Mouse (Mus musculus) MEL (cell line): ENCODE data around the gene Ift57. TPM values are rescaled to one million over a fixed set of nuclear protein-coding genes. Genes with fewer than 3 reads are reported as not detected.

Experiments
- DNase-seq: peaks from one replicate; pipeline ENCODE4 v3.0.0; 2011; ENCODE audit warnings: low read depth, low spot score
- H3K27ac ChIP-seq: 2 replicates; pipeline ENCODE4 v1.5.1; 2012; ENCODE audit warnings: low read depth, mild to moderate bottlenecking, control low read depth, low read length, moderate library complexity; ENCODE audit not compliant: control insufficient read depth
- H3K27me3 ChIP-seq, 2 experiments: fragments of 150-350 bp in 1 of 2; sonication (generic) in 1 of 2; 2 replicates each; pipeline ENCODE4 v1.6.1; 2012; ENCODE audit warnings: low read length in 2 of 2, mild to moderate bottlenecking in 2 of 2, improper control_type of control experiment in 1 of 2, moderate library complexity in 1 of 2; ENCODE audit not compliant: insufficient read depth in 2 of 2, control insufficient read depth in 1 of 2
- H3K36me3 ChIP-seq, 2 experiments: 2 replicates each; pipeline ENCODE4 v1.6.1; 2012 to 2014; ENCODE audit warnings: low read length in 2 of 2, improper control_type of control experiment in 1 of 2, inconsistent platforms in 1 of 2, mild to moderate bottlenecking in 1 of 2; ENCODE audit not compliant: insufficient read depth in 2 of 2, control insufficient read depth in 1 of 2
- H3K4me1 ChIP-seq, 2 experiments: fragments of 150-350 bp in 1 of 2; sonication (generic) in 1 of 2; 2 replicates each; pipeline ENCODE4 v1.6.1; 2012; ENCODE audit warnings: low read length in 2 of 2, improper control_type of control experiment in 1 of 2, mild to moderate bottlenecking in 1 of 2; ENCODE audit not compliant: insufficient read depth in 2 of 2, control insufficient read depth in 1 of 2
- H3K4me3 ChIP-seq, 2 experiments: fragments of 150-350 bp in 1 of 2; sonication (generic) in 1 of 2; 2 replicates each; pipeline ENCODE4 v1.5.1; 2012; ENCODE audit warnings: low read depth in 2 of 2, low read length in 2 of 2, mild to moderate bottlenecking in 2 of 2, moderate library complexity in 2 of 2, control low read depth in 1 of 2, improper control_type of control experiment in 1 of 2; ENCODE audit not compliant: control insufficient read depth in 1 of 2, insufficient read depth in 1 of 2
- H3K79me2 ChIP-seq: 2 replicates; pipeline ENCODE4 v1.6.1; 2012; ENCODE audit warnings: mild to moderate bottlenecking, low read length, moderate library complexity; ENCODE audit not compliant: control insufficient read depth, poor library complexity, insufficient read depth
- H3K9ac ChIP-seq: 2 replicates; pipeline ENCODE4 v1.6.1; 2012; ENCODE audit warnings: low read depth, mild to moderate bottlenecking, control low read depth, low read length, moderate library complexity; ENCODE audit not compliant: control insufficient read depth, poor library complexity, severe bottlenecking
- H3K9me3 ChIP-seq: fragments of 150-350 bp; sonication (generic); replicated peaks from 2 replicates; pipeline ENCODE4 v1.6.1; 2012; ENCODE audit warnings: mild to moderate bottlenecking, low read length, improper control_type of control experiment, moderate library complexity; ENCODE audit not compliant: insufficient read depth
- CHD1 ChIP-seq: IDR thresholded peaks from 2 replicates; pipeline ENCODE4 v1.6.1; 2012; ENCODE audit warnings: low read depth, mild to moderate bottlenecking, inconsistent platforms, low read length, improper control_type of control experiment
- CHD2 ChIP-seq: IDR thresholded peaks from 2 replicates; pipeline ENCODE4 v1.6.1; 2011; ENCODE audit warnings: low read length, improper control_type of control experiment
- CTCF ChIP-seq, 3 experiments: IDR thresholded peaks in 2 of 3; conservative IDR thresholded peaks in 1 of 3; 2 replicates each; pipeline ENCODE4 v1.5.1; 2011 to 2012; ENCODE audit warnings: low read length in 3 of 3, low read depth in 2 of 3, mild to moderate bottlenecking in 2 of 3, improper control_type of control experiment in 1 of 3, inconsistent platforms in 1 of 3, mixed read lengths in 1 of 3, moderate library complexity in 1 of 3; ENCODE audit not compliant: control insufficient read depth in 1 of 3, insufficient read depth in 1 of 3, poor library complexity in 1 of 3, severe bottlenecking in 1 of 3
- ELF1 ChIP-seq: IDR thresholded peaks from 2 replicates; pipeline ENCODE4 v1.6.1; 2014; ENCODE audit warnings: low read depth, mild to moderate bottlenecking, inconsistent platforms, low read length, improper control_type of control experiment, moderate library complexity
- ETS1 ChIP-seq: IDR thresholded peaks from 2 replicates; pipeline ENCODE4 v1.6.1; 2012; ENCODE audit warnings: low read depth, mild to moderate bottlenecking, inconsistent platforms, low read length, improper control_type of control experiment, moderate library complexity
- GABPA ChIP-seq: IDR thresholded peaks from 2 replicates; pipeline ENCODE4 v1.6.1; 2012; ENCODE audit warnings: low read depth, mild to moderate bottlenecking, inconsistent platforms, low read length, improper control_type of control experiment, moderate library complexity
- GATA1 ChIP-seq: IDR thresholded peaks from 2 replicates; pipeline ENCODE4 v1.6.1; 2011; ENCODE audit warnings: low read depth, low read length, improper control_type of control experiment
- HCFC1 ChIP-seq: IDR thresholded peaks from 2 replicates; pipeline ENCODE4 v1.6.1; 2012; ENCODE audit warnings: low read depth, mild to moderate bottlenecking, inconsistent platforms, low read length, improper control_type of control experiment, moderate library complexity
- JUND ChIP-seq: IDR thresholded peaks from 2 replicates; pipeline ENCODE4 v1.6.1; 2011; ENCODE audit warnings: low read depth, mild to moderate bottlenecking, improper control_type of control experiment, low read length
- KAT2A ChIP-seq: conservative IDR thresholded peaks from 2 replicates; pipeline ENCODE4 v1.6.1; 2012; ENCODE audit warnings: low read depth, low read length, improper control_type of control experiment, inconsistent platforms
- MEF2A ChIP-seq: IDR thresholded peaks from 2 replicates; pipeline ENCODE4 v1.6.1; 2014; ENCODE audit warnings: low read depth, mild to moderate bottlenecking, inconsistent platforms, low read length, improper control_type of control experiment; ENCODE audit not compliant: poor library complexity, insufficient replicate concordance, severe bottlenecking; ENCODE audit errors: extremely low read depth
- MXI1 ChIP-seq: IDR thresholded peaks from 2 replicates; pipeline ENCODE4 v1.6.1; 2011; ENCODE audit warnings: mild to moderate bottlenecking, low read depth, low read length, improper control_type of control experiment
- MYC ChIP-seq: IDR thresholded peaks from 2 replicates; pipeline ENCODE4 v1.6.1; 2011; ENCODE audit warnings: low read depth, mild to moderate bottlenecking, low read length, improper control_type of control experiment, moderate library complexity
- NELFE ChIP-seq: IDR thresholded peaks from 2 replicates; pipeline ENCODE4 v1.6.1; 2011; ENCODE audit warnings: low read depth, low read length, improper control_type of control experiment
- NRF1 ChIP-seq: IDR thresholded peaks from 2 replicates; pipeline ENCODE4 v1.6.1; 2014; ENCODE audit warnings: low read depth, mild to moderate bottlenecking, inconsistent platforms, low read length, improper control_type of control experiment, moderate library complexity; ENCODE audit not compliant: poor library complexity, insufficient read depth, severe bottlenecking
- POLR2A ChIP-seq, 2 experiments: IDR thresholded peaks; 2 replicates each; pipeline ENCODE4 v1.6.1; 2011 to 2012; ENCODE audit warnings: low read length in 2 of 2, mild to moderate bottlenecking in 2 of 2, control low read depth in 1 of 2, improper control_type of control experiment in 1 of 2, low read depth in 1 of 2, moderate library complexity in 1 of 2; ENCODE audit not compliant: control insufficient read depth in 1 of 2, insufficient read depth in 1 of 2, poor library complexity in 1 of 2
- RAD21 ChIP-seq: IDR thresholded peaks from 2 replicates; pipeline ENCODE4 v1.6.1; 2011; ENCODE audit warnings: mild to moderate bottlenecking, low read depth, low read length, improper control_type of control experiment
- SMC3 ChIP-seq: IDR thresholded peaks from 2 replicates; pipeline ENCODE4 v1.6.1; 2011; ENCODE audit warnings: low read depth, low read length, improper control_type of control experiment
- TBP ChIP-seq: IDR thresholded peaks from 2 replicates; pipeline ENCODE4 v1.8.0; 2011; ENCODE audit warnings: low read depth, low read length, improper control_type of control experiment
- TCF12 ChIP-seq: IDR thresholded peaks from 2 replicates; pipeline ENCODE4 v1.6.1; 2014; ENCODE audit warnings: low read depth, mild to moderate bottlenecking, inconsistent platforms, low read length, improper control_type of control experiment, moderate library complexity
- UBTF ChIP-seq: IDR thresholded peaks from 2 replicates; pipeline ENCODE4 v1.6.1; 2012; ENCODE audit warnings: low read depth, mild to moderate bottlenecking, inconsistent platforms, low read length, improper control_type of control experiment, moderate library complexity, borderline replicate concordance; ENCODE audit not compliant: insufficient read depth
- USF2 ChIP-seq, 2 experiments: IDR thresholded peaks; 2 replicates each; pipeline ENCODE4 v1.6.1; 2011 to 2012; ENCODE audit warnings: improper control_type of control experiment in 2 of 2, low read length in 2 of 2, borderline replicate concordance in 1 of 2, inconsistent platforms in 1 of 2, low read depth in 1 of 2, mild to moderate bottlenecking in 1 of 2; ENCODE audit not compliant: insufficient read depth in 1 of 2
- ZC3H11A ChIP-seq: IDR thresholded peaks from 2 replicates; pipeline ENCODE4 v1.6.1; 2012; ENCODE audit warnings: low read depth, mild to moderate bottlenecking, inconsistent platforms, low read length, improper control_type of control experiment
- ZKSCAN1 ChIP-seq: IDR thresholded peaks from 2 replicates; pipeline ENCODE4 v1.6.1; 2012; ENCODE audit warnings: low read depth, mild to moderate bottlenecking, inconsistent platforms, low read length, improper control_type of control experiment, moderate library complexity
- ZMIZ1 ChIP-seq: IDR thresholded peaks from 2 replicates; pipeline ENCODE4 v1.6.1; 2012; ENCODE audit warnings: low read depth, mild to moderate bottlenecking, inconsistent platforms, low read length, improper control_type of control experiment, moderate library complexity
- ZNF384 ChIP-seq: IDR thresholded peaks from 2 replicates; pipeline ENCODE4 v1.6.1; 2012; ENCODE audit warnings: low read depth, mild to moderate bottlenecking, inconsistent platforms, low read length, improper control_type of control experiment
- polyA plus RNA-seq, 2 experiments: library from polyadenylated mRNA; stranded (reverse) in 1 of 2; unstranded in 1 of 2; fragments of >175 nt in 1 of 2; fragments of >200 nt in 1 of 2; gene quantifications; 2 replicates each; pipeline versions ENCODE4 v1.2.1 to v1.2.4; 2012; ENCODE audit warnings: low replicate concordance in 2 of 2, low read depth in 1 of 2; ENCODE audit not compliant: insufficient read length in 2 of 2, insufficient read depth in 1 of 2, missing spikeins in 1 of 2
- total RNA-seq: library from RNA; depleted of rRNA; stranded (reverse); fragments of 300-350 nt; gene quantifications from 2 replicates; pipeline ENCODE4 v1.2.3, GENCODE M21; 2012

Ift57 gene
- total and polyA plus RNA-seq, 3 experiments, result 5.7 to 11.1 TPM; not detected in 1

DNA sequence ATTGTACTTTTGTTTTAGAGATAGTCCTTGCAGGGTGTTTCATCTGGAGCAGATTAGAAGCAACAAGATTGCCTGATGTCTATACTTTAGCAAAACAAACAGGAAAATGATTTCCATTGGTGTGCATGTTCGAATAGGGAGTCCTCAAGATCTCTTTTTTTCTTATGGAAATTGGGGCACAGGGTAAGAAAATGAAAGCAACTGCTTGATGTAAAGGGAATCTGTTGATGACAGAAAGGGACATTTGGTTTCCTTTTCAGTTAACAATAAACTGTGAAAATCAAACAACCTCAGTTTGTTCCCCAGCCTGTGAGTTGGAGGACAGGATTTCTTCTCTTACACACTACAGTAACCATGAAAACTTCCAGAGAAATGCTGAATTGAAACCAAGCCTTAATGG, 53.9 kb downstream of the Ift57 start:
- H3K36me3 ChIP-seq, result no peaks in the 10 kb centered on the region
- no peak overlapping the region for H3K9ac ChIP-seq
- no peaks in the 10 kb centered on the region for H3K79me2 ChIP-seq
- H3K4me3 ChIP-seq, result no peak overlapping the region
- no peaks in the 10 kb centered on the region for H3K9me3 ChIP-seq
- no peaks in the 10 kb centered on the region for H3K4me1 ChIP-seq
- DNase-seq, result no peak
- H3K27ac ChIP-seq, result no peak overlapping the region
- TF ChIP-seq TCF12 (no peak), ETS1 (no peak), MXI1 (no peak), CTCF (IDR thresholded peaks at IDR 0.05 in 2 of 3, conservative IDR thresholded peaks at IDR 0.05 in 1 of 3; ENCODE audit: control insufficient read depth in 1 of 3, insufficient read depth in 1 of 3, low read depth in 2 of 3, low read length in 3 of 3, poor library complexity in 1 of 3, severe bottlenecking in 1 of 3) (no peak), GABPA (no peak), ZKSCAN1 (no peak), NRF1 (no peak), GATA1 (no peak), NELFE (no peak), CHD2 (no peak), MYC (no peak), JUND (no peak), HCFC1 (no peak), UBTF (no peak), MEF2A (no peak), ELF1 (no peak)
- TF ChIP-seq, all 39 proteins: peak for 0
- H3K27me3 ChIP-seq, result no peaks in the 10 kb centered on the region

DNA sequence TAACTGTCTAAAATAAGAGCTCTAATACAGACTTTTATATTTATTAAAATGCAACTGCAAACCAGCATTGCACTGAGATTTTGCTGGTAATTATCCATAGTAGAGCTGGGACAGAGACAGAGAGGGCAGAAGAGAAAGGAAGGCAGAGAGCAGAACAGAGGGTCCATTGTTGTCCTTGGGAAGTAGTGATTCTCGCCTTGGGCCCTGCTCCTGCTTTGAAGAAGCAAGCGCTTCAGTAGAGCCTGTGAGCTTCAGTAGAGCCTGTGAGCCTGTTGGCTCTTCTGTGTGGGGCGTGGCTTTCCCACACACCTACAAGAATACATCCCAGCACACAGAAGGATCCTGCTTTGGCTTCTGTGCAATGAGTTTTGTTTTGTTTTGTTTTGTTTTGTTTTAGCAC, 54.3 kb downstream of the Ift57 start:
- no peak for DNase-seq
- Histone ChIP-seq H3K9me3 (no peaks in the 10 kb centered on the region), H3K9ac (no peak overlapping the region), H3K4me3 (no peak overlapping the region), H3K4me1 (no peaks in the 10 kb centered on the region), H3K27ac (no peak overlapping the region), H3K27me3 (no peaks in the 10 kb centered on the region), H3K36me3 (no peaks in the 10 kb centered on the region), H3K79me2 (no peaks in the 10 kb centered on the region)
- TF ChIP-seq JUND (no peak), ZC3H11A (no peak), CHD1 (no peak), UBTF (no peak), RAD21 (no peak), TBP (no peak), CHD2 (no peak), ZMIZ1 (no peak), HCFC1 (no peak), USF2 (IDR thresholded peaks at IDR 0.05; ENCODE audit: borderline replicate concordance in 1 of 2, insufficient read depth in 1 of 2, low read depth in 1 of 2, low read length in 2 of 2) (no peak), MEF2A (no peak), ETS1 (no peak), SMC3 (no peak), POLR2A (IDR thresholded peaks at IDR 0.05; ENCODE audit: control insufficient read depth in 1 of 2, insufficient read depth in 1 of 2, low read depth in 1 of 2, low read length in 2 of 2, poor library complexity in 1 of 2) (no peak), KAT2A (no peak), ZNF384 (no peak), NRF1 (no peak)
